Comparison of ENCODE assay signal across 26 mouse cellular contexts in the genomic region with DNA sequence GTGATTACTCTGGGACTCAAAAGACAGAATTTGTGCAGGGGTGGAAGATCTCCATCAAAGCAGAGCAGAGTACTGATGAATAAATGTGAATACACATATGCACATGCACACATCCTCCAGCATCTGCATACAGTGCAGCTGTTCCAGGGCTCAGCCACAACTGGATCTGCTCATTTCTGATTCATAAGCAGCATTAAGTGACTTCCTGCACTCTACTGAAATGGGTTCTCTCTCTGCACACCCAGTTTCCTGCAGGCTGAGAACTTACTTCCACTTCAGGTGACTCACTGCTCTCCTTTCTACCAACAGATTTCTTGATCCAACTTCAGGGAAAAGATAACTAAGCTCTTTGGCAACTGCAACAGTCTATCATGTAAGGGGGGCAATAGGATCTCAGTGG. TPM values are rescaled to one million over a fixed set of nuclear protein-coding genes. Genes with fewer than 3 reads are reported as not detected.
"Had no signal": no experiment of that assay in that cellular context is flagged by ENCODE, and none has a peak within 500 bp of the region (broad histone marks: within the 10 kb centered on the region; RNA-seq: fewer than 3 reads in every experiment).

No protein-coding gene starts in this region.

- H3K4me3 ChIP-seq: heart, adult 2 months; heart, embryonic 12.5 days; hindbrain, embryonic 13.5 days; hindbrain, embryonic 15.5 days; intestine, embryonic 15.5 days; layer of hippocampus, adult 2 months; left cerebral cortex, adult 2 months; limb, embryonic 10.5 days; limb, embryonic 12.5 days; liver, embryonic 13.5 days had no signal

- H3K9me3 ChIP-seq: heart, embryonic 12.5 days; hindbrain, embryonic 13.5 days; hindbrain, embryonic 15.5 days; intestine, embryonic 15.5 days; limb, embryonic 10.5 days; limb, embryonic 12.5 days; liver, embryonic 13.5 days had no signal

- H3K36me3 ChIP-seq: heart, embryonic 12.5 days; hindbrain, embryonic 13.5 days; hindbrain, embryonic 15.5 days; intestine, embryonic 15.5 days; limb, embryonic 10.5 days; limb, embryonic 12.5 days; liver, embryonic 13.5 days had no signal

- DNase-seq: gastrocnemius, postnatal 14 days; gastrocnemius, postnatal 36 days; heart, adult 11 months; heart, adult 2 months; heart, postnatal 10 days; heart, postnatal 4 days; kidney, adult 18-20 months; kidney, adult 8-10 months; kidney, postnatal 10 days; kidney, postnatal 25 days; kidney, postnatal 4 days; liver; liver, embryonic 13.5 days had no signal

- H3K4me1 ChIP-seq: heart, embryonic 12.5 days; hindbrain, embryonic 13.5 days; hindbrain, embryonic 15.5 days; intestine, embryonic 15.5 days; limb, embryonic 10.5 days; limb, embryonic 12.5 days; liver, embryonic 13.5 days had no signal

- H3K4me2 ChIP-seq: heart, embryonic 12.5 days; hindbrain, embryonic 13.5 days; hindbrain, embryonic 15.5 days; intestine, embryonic 15.5 days; limb, embryonic 12.5 days; liver, embryonic 11.5 days; liver, embryonic 13.5 days had no signal

- H3K9ac ChIP-seq: heart, embryonic 12.5 days; hindbrain, embryonic 13.5 days; hindbrain, embryonic 15.5 days; intestine, embryonic 15.5 days; limb, embryonic 12.5 days; liver, embryonic 13.5 days had no signal

- H3K27me3 ChIP-seq: heart, embryonic 12.5 days; hindbrain, embryonic 13.5 days; hindbrain, embryonic 15.5 days; intestine, embryonic 15.5 days; limb, embryonic 12.5 days; liver, embryonic 13.5 days had no signal

- H3K27ac ChIP-seq: heart, adult 2 months; hindbrain, embryonic 13.5 days; hindbrain, embryonic 15.5 days; hindbrain, postnatal 0 days; intestine, embryonic 15.5 days; layer of hippocampus, adult 2 months; left cerebral cortex, adult 2 months; limb, embryonic 10.5 days; limb, embryonic 12.5 days; liver, embryonic 13.5 days had no signal

- ATAC-seq: hindbrain, postnatal 0 days; intestine, embryonic 15.5 days; intestine, postnatal 0 days had no signal

RNA-seq across cellular contexts. Expression of gene Tnip3, which starts 26.3 kb away (rescaled TPM):
- polyA plus RNA-seq: hindbrain, embryonic 11.5 days; hindbrain, embryonic 13.5 days; hindbrain, embryonic 15.5 days; hindbrain, postnatal 0 days; kidney, embryonic 14.5 days; limb, embryonic 10.5 days; limb, embryonic 12.5 days had no signal
